Mouse (Mus musculus) adrenal gland, postnatal 14 days (tissue): Measurements from ENCODE around the gene Phb2. TPM values are rescaled to one million over a fixed set of nuclear protein-coding genes. Genes with fewer than 3 reads are reported as not detected.

Experiments used
- DNase-seq: peaks from one replicate; pipeline ENCODE4 v3.0.0; 2021; ENCODE audit warnings: mixed read lengths
- total RNA-seq: library from RNA; stranded (reverse); gene quantifications from 2 replicates; pipeline ENCODE4 v1.2.3, GENCODE M21; 2021

Phb2 gene
- total RNA-seq, 1 experiment from 2014 or later = 392 TPM

GRCm38 (mm10) chr6:124690517-124690916, 21.6 kb upstream of the Phb2 start:
- no peak for DNase-seq

- DNase-seq = no peak
These were observed 18.7 kb upstream of the Phb2 start for GRCm38 (mm10) chr6:124693243-124693981.

GRCm38 (mm10) chr6:124694166-124694955, 17.8 kb upstream of the Phb2 start:
- peak; percentile 81 for DNase-seq

GRCm38 (mm10) chr6:124696441-124697150, 15.5 kb upstream of the Phb2 start:
- no peak for DNase-seq

- no peak for DNase-seq
These were observed 13.4 kb upstream of the Phb2 start for GRCm38 (mm10) chr6:124698751-124699150.

GRCm38 (mm10) chr6:124699366-124699765, 12.8 kb upstream of the Phb2 start:
- DNase-seq = no peak

GRCm38 (mm10) chr6:124699962-124700610, 12.1 kb upstream of the Phb2 start:
- peak; percentile 91 for DNase-seq

- DNase-seq = peak; percentile 51
These were observed 10.8 kb upstream of the Phb2 start for GRCm38 (mm10) chr6:124701338-124701737.

- DNase-seq = no peak
These were observed 9.9 kb upstream of the Phb2 start for GRCm38 (mm10) chr6:124702102-124702783.

- peak; percentile 78 for DNase-seq
These were observed 9.4 kb upstream of the Phb2 start for GRCm38 (mm10) chr6:124702784-124703103.

- no peak for DNase-seq
These were observed 8.3 kb upstream of the Phb2 start for GRCm38 (mm10) chr6:124703789-124704188.

- DNase-seq = no peak
These were observed 7.7 kb upstream of the Phb2 start for GRCm38 (mm10) chr6:124704417-124704816.

GRCm38 (mm10) chr6:124706061-124706627, 6.0 kb upstream of the Phb2 start:
- DNase-seq = no peak

GRCm38 (mm10) chr6:124708289-124708889, 3.7 kb upstream of the Phb2 start:
- no peak for DNase-seq

- DNase-seq = no peak
These were observed 782 bp downstream of the Phb2 start for GRCm38 (mm10) chr6:124712918-124713317.

- DNase-seq = peak; percentile 71
These were observed 4.8 kb downstream of the Phb2 start for GRCm38 (mm10) chr6:124716864-124717490.

- DNase-seq = peak; percentile 57
These were observed 5.8 kb downstream of the Phb2 start for GRCm38 (mm10) chr6:124717968-124718367.

- no peak for DNase-seq
These were observed 6.6 kb downstream of the Phb2 start for GRCm38 (mm10) chr6:124718703-124719102.

GRCm38 (mm10) chr6:124719354-124719978, 7.3 kb downstream of the Phb2 start:
- DNase-seq = no peak

GRCm38 (mm10) chr6:124720904-124721303, 8.8 kb downstream of the Phb2 start:
- DNase-seq = no peak
